Mouse (Mus musculus): ENCODE measurements around the gene Dvl2. TPM values are rescaled to one million over a fixed set of nuclear protein-coding genes. Genes with fewer than 3 reads are reported as not detected.

Dvl2 gene
- total and polyA plus RNA-seq, 2 experiments from 2014 or later: 18.1 to 37.3 TPM

- H3K9me3 ChIP-seq (ENCODE audit: low read length): no peaks in the 10 kb centered on the region
- TF ChIP-seq CTCF (IDR thresholded peaks at IDR 0.05; ENCODE audit: low read depth): no peak
- peaks cover 47% of the 10 kb centered on the region for H3K36me3 ChIP-seq (ENCODE audit: insufficient read depth, low read length)
- DNase-seq (ENCODE audit: low spot score) (no peak), ATAC-seq (no peak)
- H3K9ac ChIP-seq (replicated peaks; ENCODE audit: low read length): no peak overlapping the region
- 89% methylated on average over 7 of the region's 7 CpGs for WGBS
- H3K4me3 ChIP-seq (ENCODE audit: low read length): no peak overlapping the region
- H3K27me3 ChIP-seq (ENCODE audit: insufficient read depth, low read length): no peaks in the 10 kb centered on the region
- H3K27ac ChIP-seq: no peak overlapping the region
- no peak overlapping the region for H3K4me2 ChIP-seq (ENCODE audit: low read depth, low read length)
- no peaks in the 10 kb centered on the region for H3K4me1 ChIP-seq (ENCODE audit: insufficient read depth, low read length)
Measured at GRCm38 (mm10) chr11:70040184-70040583, 39.8 kb downstream of the Dvl2 start.

DNA sequence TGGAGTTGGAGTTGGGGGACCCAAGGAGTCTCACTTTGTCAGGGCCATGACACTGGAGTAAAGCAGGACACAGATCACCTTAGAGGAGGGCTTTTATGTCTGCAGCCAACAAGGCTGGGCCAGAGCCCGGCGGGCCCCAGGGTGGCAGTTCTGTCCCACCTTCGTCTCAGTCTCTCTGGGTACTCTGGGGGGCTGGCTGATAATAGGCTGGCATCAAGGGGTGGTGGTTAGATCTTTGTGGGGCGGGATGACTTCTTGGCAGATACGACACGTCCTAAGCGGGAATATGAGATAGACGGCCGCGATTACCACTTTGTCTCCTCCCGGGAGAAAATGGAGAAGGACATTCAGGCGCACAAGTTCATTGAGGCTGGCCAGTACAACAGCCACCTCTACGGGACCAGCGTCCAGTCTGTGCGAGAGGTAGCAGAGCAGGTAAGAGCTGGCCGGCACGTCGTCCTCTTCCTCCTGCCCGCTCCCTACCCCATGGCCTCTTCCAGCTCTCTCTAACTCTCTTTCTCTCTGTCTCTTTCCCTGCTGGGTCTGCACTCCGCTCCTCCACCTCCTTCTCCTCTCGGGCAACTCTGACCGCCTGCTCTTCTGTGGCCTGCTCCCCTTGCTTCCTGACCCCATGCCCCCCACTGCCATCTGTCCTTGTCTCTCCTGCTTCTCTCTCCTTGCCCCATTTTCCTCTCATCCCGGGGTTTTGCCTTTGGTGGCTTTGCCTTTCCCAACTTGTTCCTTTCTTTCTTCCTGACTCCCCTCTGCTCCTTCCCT, 42.1 kb downstream of the Dvl2 start:
- Histone ChIP-seq H3K9ac (replicated peaks; ENCODE audit: low read length) (no peak overlapping the region), H3K4me3 (ENCODE audit: low read length) (no peak overlapping the region), H3K9me3 (ENCODE audit: low read length) (no peaks in the 10 kb centered on the region), H3K27ac (no peak overlapping the region), H3K36me3 (ENCODE audit: insufficient read depth, low read length) (peaks cover 47% of the 10 kb centered on the region), H3K4me2 (ENCODE audit: low read depth, low read length) (no peak overlapping the region), H3K27me3 (ENCODE audit: insufficient read depth, low read length) (no peaks in the 10 kb centered on the region), H3K4me1 (ENCODE audit: insufficient read depth, low read length) (no peaks in the 10 kb centered on the region)
- no peak for ATAC-seq
- DNase-seq (ENCODE audit: low spot score): no peak
- 85% methylated on average over 23 of the region's 23 CpGs for WGBS
- TF ChIP-seq CTCF (IDR thresholded peaks at IDR 0.05; ENCODE audit: low read depth): no peak

DNA sequence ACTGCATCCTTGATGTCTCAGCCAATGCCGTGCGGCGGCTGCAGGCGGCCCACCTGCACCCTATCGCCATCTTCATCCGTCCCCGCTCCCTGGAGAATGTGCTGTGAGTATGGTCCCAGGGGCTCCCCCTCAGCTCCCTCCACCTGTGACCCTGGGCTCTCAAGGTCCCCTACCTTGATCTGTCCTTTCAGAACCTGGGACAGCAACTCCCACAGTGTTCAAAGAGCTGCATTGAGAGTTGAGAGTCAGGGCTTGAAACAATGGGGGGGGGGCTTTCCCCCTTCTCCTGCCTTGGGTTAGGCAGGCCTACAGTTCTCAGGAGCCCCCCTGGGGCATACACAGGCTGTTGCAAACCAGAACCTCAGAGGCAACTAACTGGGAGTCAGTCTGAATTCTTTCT, 43.3 kb downstream of the Dvl2 start:
- WGBS: 80% methylated on average over 7 of the region's 7 CpGs
- ATAC-seq: no peak

GRCm38 (mm10) chr11:70045435-70045834, 45.0 kb downstream of the Dvl2 start:
- H3K9me3 ChIP-seq (ENCODE audit: low read length): no peaks in the 10 kb centered on the region
- no peaks in the 10 kb centered on the region for H3K27me3 ChIP-seq (ENCODE audit: insufficient read depth, low read length)
- no peaks in the 10 kb centered on the region for H3K4me1 ChIP-seq (ENCODE audit: insufficient read depth, low read length)
- no peak overlapping the region for H3K9ac ChIP-seq (replicated peaks; ENCODE audit: low read length)
- H3K36me3 ChIP-seq (ENCODE audit: insufficient read depth, low read length): peaks cover 30% of the 10 kb centered on the region
- no peak for TF ChIP-seq CTCF (IDR thresholded peaks at IDR 0.05; ENCODE audit: low read depth)
- ATAC-seq (no peak), DNase-seq (ENCODE audit: low spot score) (no peak)
- H3K27ac ChIP-seq: no peak overlapping the region
- no peak overlapping the region for H3K4me2 ChIP-seq (ENCODE audit: low read depth, low read length)
- no peak overlapping the region for H3K4me3 ChIP-seq (ENCODE audit: low read length)
- WGBS: 39% methylated on average over 9 of the region's 9 CpGs

More for the DNA sequence above, 43.3 kb downstream of the Dvl2 start:
- H3K4me3 ChIP-seq (ENCODE audit: low read length): no peak overlapping the region
- no peak overlapping the region for H3K27ac ChIP-seq
- DNase-seq (ENCODE audit: low spot score): no peak
- peaks cover 43% of the 10 kb centered on the region for H3K36me3 ChIP-seq (ENCODE audit: insufficient read depth, low read length)
- no peaks in the 10 kb centered on the region for H3K27me3 ChIP-seq (ENCODE audit: insufficient read depth, low read length)
- H3K4me2 ChIP-seq (ENCODE audit: low read depth, low read length): no peak overlapping the region
- H3K9ac ChIP-seq (replicated peaks; ENCODE audit: low read length): no peak overlapping the region
- no peaks in the 10 kb centered on the region for H3K4me1 ChIP-seq (ENCODE audit: insufficient read depth, low read length)
- no peaks in the 10 kb centered on the region for H3K9me3 ChIP-seq (ENCODE audit: low read length)
- no peak for TF ChIP-seq CTCF (IDR thresholded peaks at IDR 0.05; ENCODE audit: low read depth)

DNA sequence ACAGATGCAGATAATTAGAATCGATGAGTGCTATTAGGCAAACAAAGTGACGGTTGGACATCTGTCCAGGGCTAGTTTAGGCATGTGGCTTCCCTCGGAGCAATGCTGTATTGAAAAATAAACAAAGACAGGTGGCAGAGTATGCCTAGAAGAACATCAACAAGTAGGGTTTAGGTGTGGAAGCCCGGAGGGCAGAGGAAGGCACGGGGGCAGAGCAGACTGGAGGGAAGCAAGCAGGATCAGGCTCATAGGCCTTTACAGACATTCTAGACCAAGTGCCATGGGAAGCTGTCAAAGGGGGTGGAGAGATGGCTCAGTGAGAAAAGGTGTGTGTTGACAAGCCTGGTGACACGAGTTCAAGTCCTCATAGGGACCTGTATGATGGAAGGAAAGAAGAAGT, 49.0 kb downstream of the Dvl2 start:
- 73% methylated on average over 6 of the region's 6 CpGs for WGBS

GRCm38 (mm10) chr11:70049816-70050215, 49.4 kb downstream of the Dvl2 start:
- H3K4me3 ChIP-seq (ENCODE audit: low read length): no peak overlapping the region
- WGBS: 61% methylated on average over 10 of the region's 10 CpGs

More for the DNA sequence above, 49.0 kb downstream of the Dvl2 start:
- H3K4me2 ChIP-seq (ENCODE audit: low read depth, low read length): no peak overlapping the region
- H3K4me1 ChIP-seq (ENCODE audit: insufficient read depth, low read length): no peaks in the 10 kb centered on the region
- no peaks in the 10 kb centered on the region for H3K9me3 ChIP-seq (ENCODE audit: low read length)
- peaks cover 7% of the 10 kb centered on the region; the same call in 1 of the 2 replicates for H3K36me3 ChIP-seq (ENCODE audit: insufficient read depth, low read length)
- no peaks in the 10 kb centered on the region for H3K27me3 ChIP-seq (ENCODE audit: insufficient read depth, low read length)
- no peak for TF ChIP-seq CTCF (IDR thresholded peaks at IDR 0.05; ENCODE audit: low read depth)
- no peak overlapping the region for H3K27ac ChIP-seq
- H3K4me3 ChIP-seq (ENCODE audit: low read length): no peak overlapping the region
- DNase-seq (ENCODE audit: low spot score) (no peak), ATAC-seq (no peak)
- H3K9ac ChIP-seq (replicated peaks; ENCODE audit: low read length): no peak overlapping the region

DNA sequence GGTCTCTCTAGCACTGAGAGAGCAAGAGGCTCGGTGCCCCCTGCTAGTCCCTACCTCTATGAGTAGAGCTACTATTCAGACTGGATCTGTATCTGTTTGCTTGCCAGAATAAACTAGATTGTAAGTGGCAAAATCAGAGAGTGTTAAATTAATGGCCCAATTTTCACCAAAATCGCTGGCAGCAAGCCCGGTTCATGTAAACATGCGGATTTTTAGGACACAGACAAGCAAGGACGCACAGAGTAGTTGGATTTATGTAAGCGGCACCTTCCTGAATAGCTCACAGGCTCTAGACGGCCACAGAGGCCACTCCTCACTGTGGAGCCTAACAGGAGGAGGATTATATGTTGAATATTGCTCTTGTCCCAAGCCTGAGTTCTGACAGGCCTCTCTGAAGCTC, 52.8 kb downstream of the Dvl2 start:
- no peaks in the 10 kb centered on the region for H3K9me3 ChIP-seq (ENCODE audit: low read length)
- DNase-seq (ENCODE audit: low spot score): no peak
- ATAC-seq: no peak
- TF ChIP-seq CTCF (IDR thresholded peaks at IDR 0.05; ENCODE audit: low read depth): no peak
- H3K4me3 ChIP-seq (ENCODE audit: low read length): no peak overlapping the region
- H3K4me2 ChIP-seq (ENCODE audit: low read depth, low read length): no peak overlapping the region
- no peak overlapping the region for H3K9ac ChIP-seq (replicated peaks; ENCODE audit: low read length)
- H3K27ac ChIP-seq: no peak overlapping the region
- H3K27me3 ChIP-seq (ENCODE audit: insufficient read depth, low read length): no peaks in the 10 kb centered on the region
- 65% methylated on average over 7 of the region's 7 CpGs for WGBS
- H3K4me1 ChIP-seq (ENCODE audit: insufficient read depth, low read length): no peaks in the 10 kb centered on the region; the same call in 1 of the 2 replicates
- H3K36me3 ChIP-seq (ENCODE audit: insufficient read depth, low read length): no peaks in the 10 kb centered on the region

More at GRCm38 (mm10) chr11:70049816-70050215, 49.4 kb downstream of the Dvl2 start:
- Histone ChIP-seq H3K27me3 (ENCODE audit: insufficient read depth, low read length) (no peaks in the 10 kb centered on the region), H3K4me2 (ENCODE audit: low read depth, low read length) (no peak overlapping the region), H3K9ac (replicated peaks; ENCODE audit: low read length) (no peak overlapping the region), H3K9me3 (ENCODE audit: low read length) (no peaks in the 10 kb centered on the region), H3K36me3 (ENCODE audit: insufficient read depth, low read length) (peaks cover 2% of the 10 kb centered on the region; the same call in 1 of the 2 replicates), H3K27ac (no peak overlapping the region), H3K4me1 (ENCODE audit: insufficient read depth, low read length) (no peaks in the 10 kb centered on the region)
- DNase-seq (ENCODE audit: low spot score) (no peak), ATAC-seq (no peak)
- peak; percentile 54 for TF ChIP-seq CTCF (IDR thresholded peaks at IDR 0.05; ENCODE audit: low read depth)
